Mouse (Mus musculus): ENCODE results near the gene Ppil2. TPM values are rescaled to one million over a fixed set of nuclear protein-coding genes. Genes with fewer than 3 reads are reported as not detected.

Ppil2 gene
- polyA plus RNA-seq, 1 experiment from 2014 or later = 71.9 TPM

DNA sequence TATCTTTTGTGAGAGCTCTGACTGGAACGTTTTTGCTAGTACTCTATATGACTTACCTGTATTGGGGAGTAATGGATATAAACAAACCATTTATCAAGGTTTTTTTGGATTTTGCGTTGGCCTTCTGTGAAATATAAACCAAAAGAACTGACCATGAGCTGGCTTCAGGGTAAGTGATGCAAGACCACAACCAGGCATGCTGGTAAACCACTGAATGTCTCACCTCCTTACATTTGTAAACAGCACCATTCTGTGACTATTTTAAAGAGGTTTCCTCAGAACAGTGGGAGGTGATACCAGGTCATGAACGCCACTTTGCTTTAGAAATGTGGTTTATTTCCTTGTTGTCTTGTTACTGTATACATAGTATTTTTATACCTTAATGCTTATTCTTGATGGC is 24.8 kb downstream of the Ppil2 start:
- no peak for ATAC-seq
- TF ChIP-seq CTCF (IDR thresholded peaks at IDR 0.05; ENCODE audit: low read depth) = no peak
- no peak overlapping the region for H3K4me3 ChIP-seq (ENCODE audit: low read depth, low read length)
- H3K36me3 ChIP-seq (ENCODE audit: control insufficient read depth, insufficient read depth) = peaks cover 69% of the 10 kb centered on the region
- no peaks in the 10 kb centered on the region for H3K4me1 ChIP-seq (replicated peaks; ENCODE audit: control insufficient read depth, insufficient read depth, low read length)
- WGBS = 57% methylated on average over 3 of the region's 3 CpGs
- no peak overlapping the region for H3K9ac ChIP-seq (ENCODE audit: low read depth, low read length)
- H3K4me2 ChIP-seq (replicated peaks; ENCODE audit: low read depth) = no peak overlapping the region
- no peaks in the 10 kb centered on the region for H3K27me3 ChIP-seq (replicated peaks; ENCODE audit: control insufficient read depth, insufficient read depth, low read length)
- H3K9me3 ChIP-seq (ENCODE audit: control insufficient read depth) = no peaks in the 10 kb centered on the region
- no peak overlapping the region for H3K27ac ChIP-seq (ENCODE audit: low read depth, low read length)

DNA sequence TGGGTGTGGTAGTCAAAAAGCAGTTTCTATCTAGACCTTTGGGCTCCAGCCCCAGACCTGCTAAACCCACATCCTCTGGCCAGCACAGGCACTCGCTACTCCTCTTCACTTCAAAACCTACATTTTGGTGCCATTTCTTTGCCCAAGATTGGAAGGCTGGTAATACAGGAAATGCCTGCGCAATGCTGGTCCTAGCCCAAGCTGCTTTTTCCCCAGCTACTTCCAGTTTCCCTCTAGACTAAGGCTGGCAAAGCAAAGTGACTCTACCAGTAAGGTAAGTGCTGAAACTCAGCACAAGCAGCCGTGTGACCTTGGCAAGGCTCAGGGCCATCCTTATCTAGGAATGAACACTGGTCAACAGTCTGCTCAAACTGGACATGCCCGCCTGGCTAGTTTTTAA is 25.4 kb downstream of the Ppil2 start:
- Histone ChIP-seq H3K4me3 (ENCODE audit: low read depth, low read length) (no peak overlapping the region), H3K27ac (ENCODE audit: low read depth, low read length) (peak overlapping the region; percentile 22), H3K4me2 (replicated peaks; ENCODE audit: low read depth) (no peak overlapping the region), H3K4me1 (replicated peaks; ENCODE audit: control insufficient read depth, insufficient read depth, low read length) (no peaks in the 10 kb centered on the region), H3K9me3 (ENCODE audit: control insufficient read depth) (no peaks in the 10 kb centered on the region), H3K27me3 (replicated peaks; ENCODE audit: control insufficient read depth, insufficient read depth, low read length) (no peaks in the 10 kb centered on the region), H3K36me3 (ENCODE audit: control insufficient read depth, insufficient read depth) (peaks cover 63% of the 10 kb centered on the region), H3K9ac (ENCODE audit: low read depth, low read length) (no peak overlapping the region)
- WGBS = 74% methylated on average over 4 of the region's 4 CpGs
- no peak for ATAC-seq
- TF ChIP-seq CTCF (IDR thresholded peaks at IDR 0.05; ENCODE audit: low read depth) = no peak

DNA sequence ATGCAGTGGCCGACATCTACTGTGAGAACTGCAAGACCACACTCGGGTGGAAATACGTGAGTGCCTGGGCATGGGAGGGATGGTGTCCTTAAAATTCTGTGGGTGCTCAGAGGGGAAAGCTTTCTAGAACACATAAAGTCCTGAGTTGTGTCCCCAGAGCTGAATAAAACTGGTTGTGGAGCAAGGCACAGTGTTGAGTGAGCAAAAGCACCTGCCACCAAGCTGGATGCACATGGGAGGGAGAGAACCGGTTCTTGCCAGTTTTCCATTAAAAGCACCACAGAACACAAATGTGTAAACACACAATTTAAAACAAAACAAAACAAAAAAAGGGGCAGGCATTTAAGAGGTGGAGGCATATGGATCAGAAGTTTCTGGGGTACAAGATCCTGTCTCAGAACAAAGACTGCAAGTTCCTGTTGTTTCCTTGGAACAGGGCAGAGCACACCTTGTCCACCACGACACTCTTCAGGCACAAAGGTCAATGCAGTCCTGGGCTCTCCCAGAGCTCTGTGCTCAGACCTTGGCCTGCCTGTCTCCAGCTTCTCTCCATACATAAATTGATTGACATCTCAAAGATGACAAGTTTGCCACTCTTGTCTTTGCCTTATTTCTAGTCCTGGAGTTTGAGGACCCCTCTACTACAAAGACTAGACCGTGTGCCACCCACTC is 28.8 kb downstream of the Ppil2 start:
- peak; percentile 73 for ATAC-seq
- Histone ChIP-seq H3K27me3 (replicated peaks; ENCODE audit: control insufficient read depth, insufficient read depth, low read length) (no peaks in the 10 kb centered on the region), H3K27ac (ENCODE audit: low read depth, low read length) (peak overlapping the region; percentile 47), H3K9me3 (ENCODE audit: control insufficient read depth) (no peaks in the 10 kb centered on the region), H3K4me3 (ENCODE audit: low read depth, low read length) (no peak overlapping the region), H3K36me3 (ENCODE audit: control insufficient read depth, insufficient read depth) (peaks cover 29% of the 10 kb centered on the region), H3K9ac (ENCODE audit: low read depth, low read length) (no peak overlapping the region), H3K4me1 (replicated peaks; ENCODE audit: control insufficient read depth, insufficient read depth, low read length) (no peaks in the 10 kb centered on the region), H3K4me2 (replicated peaks; ENCODE audit: low read depth) (no peak overlapping the region)
- 78% methylated on average over 6 of the region's 6 CpGs for WGBS
- no peak for TF ChIP-seq CTCF (IDR thresholded peaks at IDR 0.05; ENCODE audit: low read depth)

DNA sequence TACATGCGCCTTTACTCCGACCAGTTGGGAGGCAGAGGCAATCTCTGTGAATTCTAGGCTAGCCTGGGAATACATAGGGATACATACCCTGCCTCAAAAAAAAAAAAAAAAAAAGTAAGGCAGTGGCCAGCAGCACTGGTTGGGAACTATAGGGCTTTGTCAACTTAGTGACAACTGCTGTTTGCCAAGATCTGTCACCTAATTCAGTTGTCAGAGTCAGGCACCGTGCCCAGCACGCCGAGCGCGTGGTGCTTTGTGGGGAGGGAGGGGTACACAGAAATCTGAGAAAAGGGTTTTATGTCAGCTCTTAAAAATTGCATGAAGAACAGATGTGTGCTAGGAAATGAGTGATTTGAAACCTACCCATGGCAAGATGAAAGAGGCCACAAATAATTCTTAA is 33.0 kb downstream of the Ppil2 start:
- Histone ChIP-seq H3K9ac (ENCODE audit: low read depth, low read length) (no peak overlapping the region), H3K4me2 (replicated peaks; ENCODE audit: low read depth) (no peak overlapping the region), H3K4me1 (replicated peaks; ENCODE audit: control insufficient read depth, insufficient read depth, low read length) (no peaks in the 10 kb centered on the region), H3K9me3 (ENCODE audit: control insufficient read depth) (0 out of 2 replicates have a peak, but pooled peaks cover 6% of the 10 kb centered on the region), H3K27me3 (replicated peaks; ENCODE audit: control insufficient read depth, insufficient read depth, low read length) (no peaks in the 10 kb centered on the region), H3K36me3 (ENCODE audit: control insufficient read depth, insufficient read depth) (no peaks in the 10 kb centered on the region), H3K4me3 (ENCODE audit: low read depth, low read length) (no peak overlapping the region), H3K27ac (ENCODE audit: low read depth, low read length) (no peak overlapping the region)
- TF ChIP-seq CTCF (IDR thresholded peaks at IDR 0.05; ENCODE audit: low read depth) = no peak
- no peak for ATAC-seq
- 91% methylated on average over 7 of the region's 7 CpGs for WGBS

DNA sequence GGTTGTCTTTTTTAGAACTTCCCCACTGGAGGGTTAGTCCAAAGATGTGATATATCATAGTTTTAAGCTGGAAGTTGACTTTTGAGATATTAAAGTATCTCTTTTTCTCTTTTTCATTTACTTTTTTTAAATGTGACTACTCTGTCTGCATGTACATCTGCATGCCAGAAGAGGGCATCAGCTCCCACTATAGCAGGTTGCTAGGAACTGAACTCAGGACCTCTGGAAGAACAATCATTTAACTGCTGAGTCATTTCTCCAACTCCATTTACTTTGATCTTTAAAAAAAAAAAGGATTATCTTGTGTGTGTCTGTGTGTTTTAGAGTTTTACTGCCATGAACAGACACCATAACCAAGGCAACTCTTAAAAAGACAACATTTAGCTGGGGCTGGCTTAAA is 34.2 kb downstream of the Ppil2 start:
- H3K4me1 ChIP-seq (replicated peaks; ENCODE audit: control insufficient read depth, insufficient read depth, low read length) = no peaks in the 10 kb centered on the region
- H3K9me3 ChIP-seq (ENCODE audit: control insufficient read depth) = 0 out of 2 replicates have a peak, but pooled peaks cover 6% of the 10 kb centered on the region
- H3K36me3 ChIP-seq (ENCODE audit: control insufficient read depth, insufficient read depth) = no peaks in the 10 kb centered on the region
- no peak overlapping the region for H3K4me2 ChIP-seq (replicated peaks; ENCODE audit: low read depth)
- no peak for ATAC-seq
- H3K27me3 ChIP-seq (replicated peaks; ENCODE audit: control insufficient read depth, insufficient read depth, low read length) = no peaks in the 10 kb centered on the region
- H3K9ac ChIP-seq (ENCODE audit: low read depth, low read length) = no peak overlapping the region
- no peak overlapping the region for H3K4me3 ChIP-seq (ENCODE audit: low read depth, low read length)
- no peak overlapping the region for H3K27ac ChIP-seq (ENCODE audit: low read depth, low read length)
- TF ChIP-seq CTCF (IDR thresholded peaks at IDR 0.05; ENCODE audit: low read depth) = no peak

DNA sequence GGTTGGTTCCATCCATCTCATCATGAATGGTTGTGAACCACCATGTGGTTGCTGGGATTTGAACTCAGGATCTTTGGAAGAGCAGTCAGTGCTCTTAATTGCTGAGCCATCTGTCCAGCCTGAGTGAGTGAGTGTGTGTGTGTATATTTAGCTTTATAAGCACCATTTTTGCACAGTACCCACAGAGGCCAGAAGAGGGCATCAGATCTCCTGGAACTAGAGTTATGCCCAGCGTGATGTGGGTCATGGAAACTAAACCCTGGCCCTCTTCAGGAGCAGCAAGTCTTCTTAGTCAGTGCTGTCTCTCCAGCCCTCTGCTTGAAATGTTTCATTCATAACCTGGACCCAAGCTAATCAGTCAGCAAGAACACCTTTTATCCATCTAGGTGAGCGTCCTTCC is 34.8 kb downstream of the Ppil2 start:
- Histone ChIP-seq H3K9ac (ENCODE audit: low read depth, low read length) (no peak overlapping the region), H3K9me3 (ENCODE audit: control insufficient read depth) (0 out of 2 replicates have a peak, but pooled peaks cover 6% of the 10 kb centered on the region), H3K36me3 (ENCODE audit: control insufficient read depth, insufficient read depth) (no peaks in the 10 kb centered on the region), H3K27me3 (replicated peaks; ENCODE audit: control insufficient read depth, insufficient read depth, low read length) (no peaks in the 10 kb centered on the region), H3K4me3 (ENCODE audit: low read depth, low read length) (no peak overlapping the region), H3K4me2 (replicated peaks; ENCODE audit: low read depth) (no peak overlapping the region), H3K4me1 (replicated peaks; ENCODE audit: control insufficient read depth, insufficient read depth, low read length) (no peaks in the 10 kb centered on the region), H3K27ac (ENCODE audit: low read depth, low read length) (no peak overlapping the region)
- WGBS = 97% methylated on average over 2 of the region's 2 CpGs
- ATAC-seq = no peak
- peak; percentile 31 for TF ChIP-seq CTCF (IDR thresholded peaks at IDR 0.05; ENCODE audit: low read depth)

Measured in intestine, postnatal 0 days (tissue).